Mouse (Mus musculus) kidney, adult 18-20 months (tissue): Measurements from ENCODE around the gene Gria2.

Experiments
- DNase-seq: peaks from one replicate; pipeline ENCODE4 v3.0.0; 2021

Gria2 gene

DNA sequence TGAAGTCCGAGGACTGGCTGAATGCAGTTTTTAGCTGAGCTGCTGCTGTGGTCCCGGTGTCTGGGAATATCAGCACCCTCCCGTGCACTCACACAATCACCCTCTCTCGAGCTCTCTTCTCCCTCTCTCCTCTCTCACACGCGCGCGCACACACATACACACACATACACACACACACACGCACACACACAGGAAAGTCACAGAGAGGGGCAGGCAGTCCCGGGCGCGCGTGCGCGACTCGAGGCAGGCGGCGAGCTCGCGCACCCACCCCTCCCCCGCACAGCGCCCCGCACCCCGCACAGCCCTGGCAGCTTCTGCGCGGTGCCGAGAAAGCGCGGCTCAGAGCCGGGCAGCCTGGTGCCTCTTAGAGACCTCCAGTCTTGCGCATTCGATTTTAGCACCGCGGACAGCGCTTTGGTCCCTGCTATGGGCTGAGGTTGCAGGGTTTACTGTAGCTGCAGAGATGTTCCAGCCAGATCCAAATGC, at the start of gene Gria2:
Gria2 (minus strand) TSS at position 240 of the 486 bp plus-strand sequence.
- peak; percentile 20 for DNase-seq

DNA sequence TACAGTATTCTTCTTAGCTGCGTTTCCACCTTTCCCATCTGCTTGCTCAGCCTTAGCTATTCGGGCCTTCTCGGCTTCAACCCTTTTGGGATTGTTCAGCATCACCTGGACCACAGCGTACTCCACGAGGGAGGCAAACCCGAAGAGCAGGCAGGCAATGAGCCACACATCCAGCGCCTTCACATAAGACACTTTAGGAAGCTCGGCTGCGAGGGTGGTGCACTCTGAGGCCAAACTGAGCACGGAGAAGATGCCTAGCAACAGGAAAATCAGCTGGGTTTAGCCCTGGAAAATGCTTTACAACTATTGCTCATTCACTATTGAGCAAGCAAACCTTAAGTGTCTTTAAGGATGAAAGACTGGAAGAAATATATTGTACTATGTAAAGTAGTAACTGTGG, 48.3 kb upstream of the Gria2 start:
- DNase-seq, result no peak

DNA sequence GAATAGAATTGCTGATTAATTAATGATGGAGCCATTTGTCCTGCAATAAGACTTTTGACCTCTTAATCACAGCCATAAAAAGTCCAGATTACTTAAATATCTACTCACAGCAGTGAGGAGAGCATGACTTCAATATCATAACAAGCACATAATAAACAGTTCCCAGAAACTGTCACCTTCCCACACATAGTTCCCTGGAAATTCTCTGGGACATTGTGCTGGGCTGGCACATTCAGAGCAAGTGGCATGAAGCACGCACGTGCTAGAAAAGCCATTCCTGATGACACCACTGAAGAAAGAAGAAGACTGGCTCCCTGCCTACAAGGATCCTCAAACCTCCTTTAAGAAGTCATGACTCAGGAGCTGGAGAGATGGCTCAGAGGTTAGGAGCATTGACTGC, 43.0 kb upstream of the Gria2 start:
- no peak for DNase-seq

DNA sequence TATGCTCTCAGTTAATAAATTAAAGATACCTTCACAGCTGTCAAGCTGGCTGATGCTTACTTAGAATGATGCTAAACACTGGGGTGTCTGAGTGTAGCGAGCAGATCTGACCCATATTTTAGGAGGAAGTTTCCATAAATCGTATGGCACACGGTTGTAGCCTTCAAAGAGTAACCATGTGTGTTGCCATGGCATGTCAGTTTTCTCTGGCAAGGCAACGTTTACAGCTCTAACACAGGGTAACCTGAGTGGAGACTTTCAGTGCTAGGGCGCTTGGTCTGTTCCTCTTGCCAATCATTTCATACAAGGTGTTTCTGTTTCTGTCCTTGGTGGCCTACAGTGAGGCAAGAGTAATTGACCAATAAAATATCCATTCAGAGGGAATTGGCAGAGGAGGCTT, 37.2 kb upstream of the Gria2 start:
- no peak for DNase-seq

DNA sequence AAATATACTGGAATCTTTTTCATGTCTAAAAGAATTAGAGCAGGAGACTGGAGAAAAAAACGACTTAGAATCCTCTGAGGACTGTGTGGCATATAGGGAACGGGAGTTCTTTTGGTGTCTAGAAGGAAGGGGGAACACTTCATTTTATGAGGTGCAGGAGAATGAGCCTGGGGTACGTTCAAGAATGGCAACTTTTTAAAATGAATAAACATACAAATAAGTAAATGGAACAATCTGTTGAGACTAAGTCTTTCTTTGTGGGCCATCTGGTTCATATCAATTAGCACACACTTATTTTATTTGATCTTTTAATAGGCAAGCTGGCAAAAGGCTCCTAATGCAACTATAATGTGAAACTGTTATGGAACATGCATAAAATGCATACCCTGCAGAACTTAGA, 34.9 kb upstream of the Gria2 start:
- DNase-seq, result no peak

DNA sequence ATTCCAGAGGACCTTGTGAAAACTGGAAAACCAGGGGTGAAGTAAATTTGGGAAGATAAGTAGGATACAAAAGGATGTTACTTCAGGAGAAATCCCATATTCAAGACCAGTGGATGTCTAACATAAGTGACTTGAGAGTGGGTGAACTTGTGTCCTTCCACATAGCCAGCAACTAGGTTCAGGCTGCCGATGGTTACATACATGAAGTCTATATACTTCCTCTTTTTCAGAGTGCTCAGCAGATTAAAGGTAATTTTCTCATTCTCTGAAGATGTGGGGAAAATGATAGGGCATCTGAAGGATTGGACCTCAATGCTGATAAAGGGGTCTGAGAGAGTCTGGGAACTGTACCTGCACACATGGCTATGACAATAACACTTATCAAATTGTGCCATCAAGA, 21.3 kb upstream of the Gria2 start:
- no peak for DNase-seq

DNA sequence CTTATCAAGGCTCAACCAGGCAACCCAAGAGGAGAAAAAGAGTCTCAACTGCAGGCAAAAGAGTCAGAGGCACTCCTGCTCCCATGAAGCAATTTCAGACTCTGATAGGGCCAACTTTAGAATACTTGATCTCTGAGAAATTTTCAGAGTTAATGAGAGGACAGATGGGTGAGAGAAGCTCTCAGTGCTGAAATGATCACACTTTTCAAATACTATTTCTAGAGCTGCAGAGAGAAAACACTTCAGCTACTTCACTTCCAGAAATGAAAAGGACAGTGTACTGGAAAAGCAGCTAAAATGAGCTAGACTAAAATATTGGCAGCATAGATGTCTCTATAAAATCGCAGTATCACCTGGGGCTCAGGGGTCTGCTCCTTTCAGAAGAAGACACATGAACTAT, 16.0 kb upstream of the Gria2 start:
- DNase-seq, result no peak

DNA sequence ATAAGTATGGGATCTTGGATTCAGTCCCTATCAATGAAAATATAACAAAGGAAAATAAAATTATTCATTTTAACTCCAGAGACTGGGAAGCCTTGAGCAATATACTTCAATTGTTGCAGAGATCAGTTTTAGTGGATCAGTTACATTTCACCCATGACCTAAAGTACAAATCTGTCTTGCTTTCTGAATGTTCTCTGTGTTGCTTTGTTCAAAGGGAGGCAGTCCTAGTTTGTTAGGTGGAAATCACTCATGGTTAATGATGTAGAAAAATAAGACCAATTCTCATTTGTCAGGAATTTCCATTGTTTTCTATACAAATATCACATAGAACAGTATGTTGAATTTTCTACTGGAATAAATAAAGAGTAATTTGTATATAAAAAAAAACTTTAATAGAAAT, 11.1 kb upstream of the Gria2 start:
- no peak for DNase-seq

DNA sequence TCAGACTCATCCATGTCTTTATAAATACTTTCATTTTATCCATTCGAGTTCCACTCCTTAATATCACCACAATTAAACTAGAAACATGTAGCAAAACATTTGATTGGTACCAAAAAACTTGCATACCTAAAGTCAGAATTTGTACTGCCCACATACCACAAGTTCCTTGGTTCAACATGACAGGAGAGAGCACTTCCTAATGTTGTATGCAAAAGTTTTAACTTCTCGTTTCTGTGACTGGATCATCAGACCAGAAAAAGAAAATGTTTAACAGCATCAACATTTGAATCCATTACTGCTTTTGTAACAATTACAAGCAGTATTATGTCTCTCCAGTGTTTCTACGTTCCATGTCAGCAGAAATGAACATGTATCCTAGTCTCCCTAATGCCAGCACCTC, 9.6 kb upstream of the Gria2 start:
- DNase-seq, result no peak

DNA sequence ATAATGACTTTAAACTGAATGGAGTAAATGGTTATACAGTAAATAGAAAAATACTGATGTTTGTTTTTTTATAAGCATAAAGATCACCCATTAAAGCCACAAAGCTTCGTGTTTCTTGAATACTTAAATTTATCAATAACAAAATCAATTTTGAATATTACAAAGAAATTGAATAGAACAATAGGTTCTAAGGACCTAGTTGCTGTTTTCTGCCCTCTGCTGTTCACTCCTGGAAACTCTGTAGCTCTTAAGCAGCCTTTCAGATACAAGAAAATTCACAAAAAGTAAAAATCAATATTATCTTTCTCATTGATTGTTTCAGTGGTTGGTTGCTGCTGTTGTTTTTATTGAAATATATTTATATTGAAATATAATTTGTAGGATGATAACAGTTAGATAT, 2.7 kb upstream of the Gria2 start:
- DNase-seq, result no peak

DNA sequence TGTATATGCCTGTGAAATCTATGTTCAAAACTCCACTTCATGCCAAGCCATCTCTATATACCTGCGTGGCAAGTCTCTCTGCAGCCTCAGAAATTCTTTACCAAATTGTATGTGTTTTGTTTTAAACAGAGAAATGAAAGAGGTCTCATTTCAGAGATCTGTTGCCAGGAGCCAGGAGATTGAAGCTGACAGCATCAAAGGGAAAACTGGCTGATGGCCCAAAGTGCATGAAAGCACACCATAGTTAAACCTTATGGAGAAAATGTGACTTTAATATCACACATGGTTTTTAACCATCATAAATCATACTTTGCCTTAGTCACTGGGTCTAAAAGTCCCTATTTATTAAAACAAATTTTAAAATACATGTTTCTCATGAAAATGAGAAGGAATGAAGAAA, 1.2 kb upstream of the Gria2 start:
- no peak for DNase-seq

DNA sequence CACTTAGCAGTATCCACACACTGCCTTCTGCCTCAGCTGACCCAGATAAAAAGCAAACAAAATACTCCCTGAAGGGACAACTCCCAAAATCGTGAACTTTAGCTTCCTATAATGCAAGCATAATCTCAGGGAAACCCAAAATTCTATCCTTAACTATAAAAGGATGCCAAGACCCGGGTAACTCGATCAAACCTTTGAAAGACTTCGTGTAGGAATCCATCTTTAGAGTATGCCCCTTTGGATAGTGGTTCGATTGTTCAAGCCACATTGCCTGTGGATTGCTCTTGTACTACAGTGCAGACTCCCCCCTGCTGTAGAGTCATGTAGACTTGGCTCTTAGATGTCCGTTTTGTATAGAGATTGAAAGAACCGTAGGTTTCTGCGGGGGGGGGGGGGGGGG, 576 bp upstream of the Gria2 start:
- no peak for DNase-seq

DNA sequence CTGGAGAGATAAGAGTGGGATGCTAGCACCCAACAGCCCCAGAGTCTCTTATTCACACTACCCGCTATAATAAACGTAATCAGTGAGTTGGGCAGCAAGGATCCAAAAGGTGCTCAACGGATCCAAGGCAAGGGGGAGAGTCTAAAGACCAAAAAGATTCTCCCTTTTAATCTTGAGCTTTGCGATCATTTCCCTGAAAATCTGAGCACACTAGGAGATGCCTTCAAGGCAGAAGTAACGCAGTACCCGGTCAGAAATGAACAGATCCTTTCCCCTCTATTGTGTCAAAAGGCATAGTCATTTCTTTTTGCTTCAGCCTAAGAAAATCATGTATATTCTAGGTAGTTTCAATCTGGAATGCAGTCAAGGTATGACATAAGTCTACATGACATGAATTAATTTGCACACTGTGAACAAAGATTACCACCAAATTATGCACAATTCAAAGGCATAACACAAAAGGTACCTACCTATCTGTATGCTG, 766 bp downstream of the Gria2 start:
- DNase-seq, result no peak

DNA sequence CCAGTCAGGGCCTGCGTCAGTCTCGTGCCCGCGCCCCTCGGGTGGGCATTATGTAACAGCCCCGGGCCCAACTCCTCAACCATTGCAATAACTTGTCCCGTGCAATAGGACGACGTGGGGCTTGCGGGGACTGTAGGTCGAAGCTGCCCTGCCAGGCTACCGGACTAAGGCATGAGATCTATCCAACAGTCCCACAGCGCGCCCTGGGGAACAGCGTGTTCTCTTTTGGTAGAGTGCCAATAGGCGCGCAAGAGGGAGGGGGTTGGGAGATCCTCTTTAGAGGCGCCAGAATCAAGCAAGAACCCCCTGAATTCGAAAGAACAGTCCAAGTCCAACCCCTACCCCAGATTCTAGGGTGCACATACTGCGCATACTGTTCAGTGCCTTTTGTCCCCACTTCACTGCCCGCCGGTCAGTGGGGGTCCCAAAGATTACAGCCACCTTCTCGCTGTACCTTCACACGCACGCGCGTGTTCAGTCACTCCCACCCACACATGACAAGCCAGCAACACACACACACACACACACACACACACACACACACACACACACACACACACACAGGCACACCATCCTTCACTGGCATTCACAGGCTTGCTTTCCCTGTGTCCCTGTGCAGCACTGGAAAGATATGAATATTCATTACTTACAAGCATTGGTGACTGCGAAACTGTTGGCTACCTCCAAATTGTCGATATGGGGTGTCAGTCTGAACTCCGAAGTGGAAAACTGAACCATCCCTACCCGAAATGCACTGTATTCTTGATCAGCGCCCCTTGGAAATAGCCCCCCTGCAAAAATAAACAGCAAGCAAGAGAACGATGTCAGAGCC, 1.4 kb downstream of the Gria2 start:
- no peak for DNase-seq

DNA sequence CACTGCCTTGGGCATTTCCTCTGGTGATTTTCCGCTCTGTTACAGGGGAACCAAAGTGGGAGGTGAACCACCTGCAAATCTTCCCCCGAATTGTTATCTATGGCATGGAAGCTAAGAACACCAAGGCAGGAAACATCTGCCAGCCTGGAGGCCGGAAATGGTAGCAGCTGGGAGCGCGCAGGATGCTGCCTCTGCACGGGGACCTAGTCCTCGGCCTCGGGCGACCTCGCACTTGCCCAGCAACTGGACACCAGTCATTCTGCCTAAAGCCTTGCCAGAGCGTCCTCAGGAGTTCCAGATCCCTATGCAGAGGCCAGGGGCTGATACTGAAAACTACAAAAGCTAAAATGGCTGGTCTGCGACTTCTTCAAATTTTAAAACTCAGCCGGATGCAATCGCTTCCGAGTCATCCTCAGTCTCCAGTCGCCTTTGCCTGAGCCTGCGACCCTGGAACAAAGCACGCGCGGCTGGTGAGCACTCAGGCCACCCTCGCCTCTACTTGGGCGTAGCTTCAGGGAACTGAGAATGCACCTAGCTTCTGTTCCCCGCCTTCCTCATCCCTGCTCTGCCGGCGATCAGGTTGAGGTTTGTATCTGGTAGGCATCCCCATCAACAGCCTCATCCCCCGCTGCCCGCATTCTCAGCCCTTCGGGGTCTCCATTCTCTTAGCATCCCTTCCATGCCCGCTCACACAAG, 2.2 kb downstream of the Gria2 start:
- no peak for DNase-seq

DNA sequence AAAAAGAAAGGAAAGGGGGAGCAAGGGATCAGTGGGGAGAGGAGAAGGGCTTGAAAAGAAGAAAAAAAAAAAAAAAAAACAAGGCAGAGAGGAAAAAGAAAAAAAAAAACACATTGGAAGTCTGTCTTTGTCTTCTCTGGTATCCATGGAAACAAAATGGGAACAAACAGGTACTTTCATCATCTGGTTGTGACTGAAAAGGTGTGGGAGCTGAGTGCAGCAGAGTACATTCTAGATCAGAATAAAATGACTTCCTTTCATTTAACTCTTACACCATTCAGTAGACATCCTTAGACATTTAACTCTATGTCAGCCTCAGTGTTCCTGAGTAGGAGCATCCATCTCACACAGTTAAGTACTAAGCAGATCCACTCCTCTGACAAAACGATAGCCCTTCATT, 4.7 kb downstream of the Gria2 start:
- no peak for DNase-seq

DNA sequence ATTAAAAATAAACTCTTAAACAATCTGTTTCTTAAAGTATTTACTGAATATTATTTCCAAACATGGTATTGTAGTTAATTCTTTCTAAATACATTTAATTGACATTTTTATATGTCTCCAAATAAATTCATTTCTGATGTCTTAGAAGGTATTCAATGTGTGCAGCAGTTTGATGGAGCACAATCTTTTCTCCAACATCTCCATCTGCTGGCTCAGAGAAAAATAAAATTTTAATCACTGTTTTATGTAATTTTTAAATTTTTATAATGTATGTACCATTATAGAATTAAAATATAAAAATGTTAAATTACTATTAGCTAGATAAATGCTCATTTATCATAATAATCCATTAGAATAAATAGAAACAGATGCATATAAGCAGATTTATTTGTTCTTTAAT, 5.9 kb downstream of the Gria2 start:
- DNase-seq, result no peak

DNA sequence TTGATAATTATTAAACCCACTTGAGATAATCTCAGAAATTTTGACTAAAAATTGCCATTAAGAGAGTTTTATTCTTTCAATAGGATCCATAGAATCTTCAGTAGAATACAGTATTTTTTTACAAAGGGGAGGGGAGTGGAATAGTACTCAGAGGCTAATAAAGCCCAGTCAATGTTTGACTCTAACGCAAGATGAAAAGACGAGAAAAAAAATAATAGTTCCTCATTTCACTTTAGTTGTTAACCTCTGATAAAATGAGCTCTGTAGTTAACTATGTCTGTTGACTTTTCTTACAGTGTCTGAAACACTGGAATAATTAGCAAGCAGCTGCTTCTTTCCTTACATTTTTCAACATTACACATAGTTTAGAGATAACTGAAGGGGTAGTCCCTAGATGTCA, 7.4 kb downstream of the Gria2 start:
- no peak for DNase-seq

DNA sequence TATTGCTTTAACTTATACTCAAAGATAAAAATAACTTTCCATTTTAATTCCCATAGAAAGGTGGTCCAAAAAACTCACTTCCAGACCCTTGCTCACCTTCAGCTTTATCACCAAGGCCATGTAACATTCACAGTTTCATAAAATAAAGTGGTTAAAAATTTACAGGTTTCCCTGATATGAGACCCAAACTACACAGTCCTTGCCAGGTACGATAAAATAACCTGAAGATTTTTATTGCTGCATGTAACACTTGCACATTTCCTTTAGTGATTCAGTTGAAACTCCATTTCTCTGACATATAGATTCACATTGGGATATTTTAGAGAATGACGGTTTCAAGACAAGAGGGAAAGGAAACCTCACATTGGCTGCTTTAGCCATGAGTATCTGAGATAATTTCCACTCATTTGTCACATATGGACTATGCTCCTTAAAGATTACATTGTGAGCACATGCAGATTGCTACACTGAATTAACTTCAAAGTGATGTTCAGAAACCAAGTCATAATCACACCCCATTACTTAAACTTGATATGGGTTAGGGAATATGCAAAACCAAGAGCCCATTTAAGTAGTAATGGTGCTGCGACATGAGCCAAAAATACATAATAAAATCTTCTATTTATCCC, 15.4 kb downstream of the Gria2 start:
- DNase-seq, result no peak

DNA sequence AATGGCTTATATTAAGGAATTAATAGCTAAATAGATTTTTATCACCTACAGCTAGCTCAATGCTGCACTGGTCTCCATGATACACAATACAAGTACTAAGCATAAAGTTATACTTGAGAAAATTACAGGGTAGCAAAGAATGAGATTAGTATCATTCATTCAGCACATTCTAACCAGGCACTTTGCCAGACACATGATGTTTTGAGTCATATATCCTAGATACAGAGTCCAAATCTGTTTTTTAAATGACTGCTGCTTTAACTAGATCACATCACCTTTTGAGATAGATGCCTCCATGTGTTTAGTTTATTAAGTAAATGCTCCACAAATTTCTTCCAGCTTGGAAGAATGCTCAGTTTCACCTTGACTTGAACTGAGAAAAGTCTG, 21.5 kb downstream of the Gria2 start:
- no peak for DNase-seq

DNA sequence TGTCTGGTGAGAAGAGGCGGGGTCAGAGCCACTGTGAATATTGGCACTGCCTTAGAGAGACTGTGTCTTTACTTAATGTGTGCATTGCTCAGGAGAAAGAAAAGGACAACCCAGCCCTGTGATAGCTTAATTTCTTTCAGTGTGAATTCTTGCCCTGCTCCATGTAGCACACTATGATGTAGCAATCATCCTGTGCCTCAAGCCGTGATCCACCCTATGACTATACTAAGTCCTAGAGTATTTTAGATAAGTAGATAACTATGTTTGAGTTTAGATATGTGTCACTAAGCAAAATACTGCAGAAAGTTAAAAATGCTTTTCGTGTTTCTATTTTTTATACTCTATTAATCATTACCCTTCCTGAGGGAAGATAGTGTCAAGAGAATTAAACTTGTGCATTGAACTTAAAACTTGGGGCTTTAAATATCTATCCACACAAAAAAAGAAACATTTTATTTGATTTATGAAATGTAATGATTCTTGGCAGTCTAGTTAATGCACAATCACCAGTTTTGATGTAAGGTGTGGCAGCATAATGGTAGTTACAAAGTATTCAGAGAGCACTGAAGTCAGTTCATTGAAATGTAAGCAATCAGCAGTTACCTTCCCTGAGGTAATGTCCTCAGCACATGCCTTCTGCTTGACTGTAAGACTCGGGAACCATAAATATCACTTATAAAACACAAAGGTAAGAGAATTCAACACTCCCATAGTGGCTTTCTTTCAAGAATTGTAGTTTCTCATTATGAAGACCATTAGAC, 22.1 kb downstream of the Gria2 start:
- no peak for DNase-seq

DNA sequence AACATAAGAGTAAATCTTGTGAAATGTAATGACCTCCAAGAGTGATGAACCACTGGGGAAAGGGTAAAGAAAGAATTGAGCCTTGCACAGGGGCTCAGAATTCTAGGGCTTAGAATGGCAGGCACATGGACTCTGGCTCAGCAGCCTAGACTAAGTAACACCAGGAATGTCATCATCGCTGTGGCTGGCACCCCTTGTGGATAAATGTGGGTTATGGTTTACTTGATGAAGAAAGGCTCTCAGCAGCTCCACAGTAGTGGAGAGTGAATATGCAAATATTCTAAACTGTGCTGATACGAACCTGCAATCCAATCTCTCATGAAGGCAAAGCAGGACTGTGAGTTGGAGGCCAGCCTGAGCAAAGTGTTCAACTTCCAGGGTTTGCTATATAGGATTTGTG, 26.0 kb downstream of the Gria2 start:
- no peak for DNase-seq

DNA sequence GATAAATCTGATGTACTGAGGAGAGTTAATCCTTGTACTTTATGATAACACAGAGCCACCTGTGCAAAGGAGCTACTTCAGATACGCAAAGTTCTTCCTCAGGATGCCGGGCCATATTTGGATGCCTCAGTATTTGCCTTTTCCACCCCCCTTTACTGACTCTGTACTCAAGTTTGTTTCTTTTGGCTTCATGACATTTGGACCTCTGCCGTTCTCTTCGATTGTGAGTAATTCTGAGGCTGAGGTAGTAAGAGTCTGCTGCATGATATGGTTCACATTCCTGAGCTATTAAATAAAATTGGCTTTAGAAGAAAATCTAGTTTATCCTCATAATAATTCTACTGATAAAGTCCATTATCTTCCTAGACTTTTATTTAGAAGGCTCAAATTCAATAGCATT, 26.7 kb downstream of the Gria2 start:
- no peak for DNase-seq
